Mouse (Mus musculus) cortical plate, adult 2 months (tissue): ENCODE measurements at regions not wholly inside any gene's neighbourhood (a gene's known extent, or its start where the extent isn't known, plus 50 kb on each side); places are given as distances from the start of the nearest gene placed in this dataset.

Experiments
- CTCF ChIP-seq: fragments of 200-500 bp; IDR thresholded peaks from 2 replicates; pipeline ENCODE4 v1.5.1; 2011; ENCODE audit warnings: mild to moderate bottlenecking, control low read depth, low read length; ENCODE audit not compliant: insufficient read depth; ENCODE audit errors: extremely low read depth
- POLR2A ChIP-seq: fragments of 200-500 bp; IDR thresholded peaks from 2 replicates; pipeline ENCODE4 v1.6.1; 2011; ENCODE audit warnings: mild to moderate bottlenecking, low read length, control low read depth; ENCODE audit not compliant: insufficient read depth; ENCODE audit errors: extremely low read depth

DNA sequence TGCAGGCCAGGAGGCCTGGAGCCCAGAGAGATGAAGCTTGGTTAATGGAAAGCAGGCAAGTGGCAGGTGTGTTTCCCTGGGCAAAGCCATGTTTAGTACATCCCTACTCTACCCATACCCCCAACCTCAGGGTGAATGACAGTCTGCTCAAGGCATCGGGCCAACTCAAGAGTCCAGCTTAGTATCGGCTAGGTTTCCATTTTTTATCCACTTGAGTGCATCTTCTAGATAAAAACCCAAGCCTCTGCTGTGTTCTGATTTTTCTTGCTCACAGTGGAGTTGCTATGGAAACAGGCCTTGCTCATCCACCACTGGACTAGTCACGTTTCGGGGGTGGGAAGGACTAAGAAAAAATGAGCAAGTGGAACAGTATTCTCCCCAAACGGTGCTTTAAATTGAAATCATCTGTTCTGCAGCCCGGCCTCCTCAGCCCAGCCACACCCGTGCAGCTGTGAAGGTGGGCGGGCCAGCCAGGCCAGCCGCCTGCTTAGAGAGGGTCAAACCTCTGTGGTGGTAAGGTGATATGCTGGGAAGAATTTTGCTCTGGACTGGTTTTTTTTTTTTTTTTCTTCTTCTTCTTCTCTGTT lies 94.0 kb downstream of the Snx19 start:
- TF ChIP-seq POLR2A (no peak), CTCF (no peak)
